Mouse (Mus musculus) myocyte (in vitro differentiated cells): ENCODE data around the gene Gemin2. TPM values are rescaled to one million over a fixed set of nuclear protein-coding genes. Genes with fewer than 3 reads are reported as not detected.

Experiments
- H3K27me3 ChIP-seq: one replicate; pipeline ENCODE4 v1.6.1; 2011; ENCODE audit not compliant: control insufficient read depth, insufficient read depth, insufficient read length
- H3K36me3 ChIP-seq: one replicate; pipeline ENCODE4 v1.6.1; 2011; ENCODE audit not compliant: control insufficient read depth, insufficient read depth
- H3K4me2 ChIP-seq: one replicate; pipeline ENCODE4 v1.6.1; 2011; ENCODE audit warnings: low read depth, control low read depth
- H3K4me3 ChIP-seq: one replicate; pipeline ENCODE4 v1.5.1; 2011; ENCODE audit warnings: mild to moderate bottlenecking, control low read depth, moderate library complexity
- H3K79me2 ChIP-seq: one replicate; pipeline ENCODE4 v1.6.1; 2011; ENCODE audit not compliant: control insufficient read depth, insufficient read depth
- H3ac ChIP-seq: one replicate; pipeline ENCODE4 v1.6.1; 2011; ENCODE audit not compliant: control insufficient read depth, insufficient read length
- CEBPB ChIP-seq: IDR thresholded peaks from 2 replicates; pipeline ENCODE4 v1.6.1; 2011; ENCODE audit warnings: mild to moderate bottlenecking, moderate library complexity; ENCODE audit not compliant: poor library complexity, insufficient read depth, severe bottlenecking
- E2F4 ChIP-seq: IDR thresholded peaks from one replicate; pipeline ENCODE4 v1.6.1; 2011; ENCODE audit warnings: mild to moderate bottlenecking, control low read depth, moderate library complexity; ENCODE audit not compliant: insufficient read depth
- MAX ChIP-seq: IDR thresholded peaks from one replicate; pipeline ENCODE4 v1.6.1; 2011; ENCODE audit warnings: low read depth, mild to moderate bottlenecking, control low read depth
- MYOD1 ChIP-seq, 3 experiments: IDR thresholded peaks; one replicate each; pipeline ENCODE4 v1.6.1; 2011; ENCODE audit warnings: control low read depth in 2 of 3, low read depth in 2 of 3, mild to moderate bottlenecking in 2 of 3, moderate library complexity in 1 of 3; ENCODE audit not compliant: insufficient read length in 2 of 3, control insufficient read depth in 1 of 3
- MYOG ChIP-seq, 3 experiments: IDR thresholded peaks; one replicate each; pipeline ENCODE4 v1.6.1; 2011; ENCODE audit warnings: control low read depth in 2 of 3, low read depth in 2 of 3, mild to moderate bottlenecking in 2 of 3; ENCODE audit not compliant: insufficient read length in 2 of 3, control insufficient read depth in 1 of 3, insufficient read depth in 1 of 3
- POLR2A ChIP-seq: IDR thresholded peaks from one replicate; pipeline ENCODE4 v1.6.1; 2011; ENCODE audit warnings: low read depth, mild to moderate bottlenecking, control low read depth, moderate library complexity; ENCODE audit not compliant: insufficient read length
- POLR2AphosphoS2 ChIP-seq: IDR thresholded peaks from one replicate; pipeline ENCODE4 v1.6.1; 2011; ENCODE audit warnings: low read depth, control low read depth; ENCODE audit not compliant: insufficient read length
- REST ChIP-seq: IDR thresholded peaks from one replicate; pipeline ENCODE4 v1.6.1; 2011; ENCODE audit warnings: mild to moderate bottlenecking, control low read depth, moderate library complexity; ENCODE audit not compliant: insufficient read depth, insufficient read length
- SRF ChIP-seq: IDR thresholded peaks from one replicate; pipeline ENCODE4 v1.6.1; 2011; ENCODE audit warnings: low read depth; ENCODE audit not compliant: control insufficient read depth, insufficient read length
- TCF12 ChIP-seq: IDR thresholded peaks from one replicate; pipeline ENCODE4 v1.6.1; 2011; ENCODE audit warnings: mild to moderate bottlenecking, control low read depth; ENCODE audit not compliant: poor library complexity, insufficient read depth, severe bottlenecking
- TCF3 ChIP-seq: IDR thresholded peaks from one replicate; pipeline ENCODE4 v1.6.1; 2011; ENCODE audit warnings: low read depth, control low read depth; ENCODE audit not compliant: insufficient read length
- USF1 ChIP-seq: IDR thresholded peaks from one replicate; pipeline ENCODE4 v1.6.1; 2011; ENCODE audit warnings: low read depth, mild to moderate bottlenecking, control low read depth, moderate library complexity
- polyA plus RNA-seq: library from polyadenylated mRNA; unstranded; fragments of >200 nt; fragmentation: generic; extraction: Trizol; gene quantifications from one replicate; pipeline ENCODE4 v1.2.1, GENCODE M21; 2012; ENCODE audit warnings: missing spikeins

Gene Gemin2
- polyA plus RNA-seq, 1 experiment = 10.2 TPM

DNA sequence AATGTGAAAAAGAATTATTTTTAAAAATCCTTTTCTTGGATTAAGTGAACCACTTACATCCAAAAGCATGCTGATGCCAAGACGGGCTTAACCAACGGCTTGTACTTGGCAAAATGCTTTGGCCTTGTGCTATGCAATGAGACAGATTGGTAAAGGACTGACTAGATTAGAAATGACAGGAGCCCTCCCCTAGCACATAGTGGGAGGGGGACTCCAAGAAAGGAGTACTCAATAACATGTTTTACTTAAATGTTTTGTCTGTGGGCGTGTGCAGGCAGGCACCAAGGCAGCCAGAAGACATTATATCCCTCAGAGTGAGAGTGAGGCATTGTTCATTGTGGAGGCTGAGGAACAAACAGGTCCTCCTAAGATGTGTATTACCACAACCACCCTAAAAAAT lies 60.9 kb downstream of the Gemin2 start:
- H3K4me3 ChIP-seq = no peak overlapping the region
- H3ac ChIP-seq = no peak overlapping the region
- no peak overlapping the region for H3K4me2 ChIP-seq
- peaks cover 2% of the 10 kb centered on the region for H3K79me2 ChIP-seq
- H3K27me3 ChIP-seq = no peaks in the 10 kb centered on the region
- no peak for TF ChIP-seq CEBPB
- no peak for TF ChIP-seq MYOG (IDR thresholded peaks at IDR 0.05; ENCODE audit: control insufficient read depth in 1 of 3, insufficient read depth in 1 of 3, insufficient read length in 2 of 3, low read depth in 2 of 3)
- TF ChIP-seq SRF = no peak
- no peak for TF ChIP-seq E2F4
- TF ChIP-seq MYOD1 (IDR thresholded peaks at IDR 0.05; ENCODE audit: control insufficient read depth in 1 of 3, insufficient read length in 2 of 3, low read depth in 2 of 3) = no peak
- no peak for TF ChIP-seq TCF3
- no peak for TF ChIP-seq REST
- TF ChIP-seq TCF12 = no peak
- TF ChIP-seq POLR2AphosphoS2 = no peak
- no peak for TF ChIP-seq POLR2A
- TF ChIP-seq MAX = no peak
- no peak for TF ChIP-seq USF1
- peaks cover 50% of the 10 kb centered on the region for H3K36me3 ChIP-seq

DNA sequence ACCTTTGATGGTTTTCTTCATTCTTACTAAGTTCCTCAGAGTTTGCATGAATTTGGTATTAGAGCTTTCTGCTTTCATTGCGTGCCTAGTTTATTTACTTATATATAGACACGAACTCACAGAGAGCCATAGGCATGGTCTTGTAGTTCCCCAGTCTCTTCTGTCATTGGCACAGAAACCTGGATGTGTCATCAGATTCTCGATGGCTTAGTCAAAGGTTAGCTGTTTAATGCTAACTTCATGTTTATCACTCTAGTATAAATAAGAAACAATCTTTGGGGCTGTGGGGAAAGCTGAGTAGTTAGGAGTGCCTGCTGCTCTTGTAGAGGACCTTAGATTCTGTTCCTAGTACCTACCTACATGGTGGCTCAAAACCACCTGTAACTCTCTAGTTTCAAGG lies 63.8 kb downstream of the Gemin2 start:
- H3K36me3 ChIP-seq = peaks cover 22% of the 10 kb centered on the region

DNA sequence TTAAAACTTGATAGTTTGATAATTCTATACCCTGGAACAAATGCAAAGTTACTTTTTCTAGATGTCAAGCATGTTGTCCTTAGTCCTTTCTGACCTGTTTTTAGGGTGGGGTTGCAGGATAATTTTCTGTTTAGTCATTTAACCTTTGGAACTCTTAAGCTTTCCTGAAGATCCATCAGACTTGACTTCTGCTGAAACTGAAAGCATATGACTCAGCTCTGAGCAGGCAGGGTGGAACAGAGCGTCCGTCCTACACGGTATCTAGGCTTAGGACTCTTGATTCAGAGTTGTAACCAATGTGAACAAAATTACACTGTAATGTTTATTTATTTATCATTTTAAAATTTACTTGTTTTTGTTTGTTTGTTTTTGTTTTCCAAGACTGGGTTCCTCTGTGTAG lies 64.7 kb downstream of the Gemin2 start:
- H3ac ChIP-seq = no peak overlapping the region

More for the DNA sequence above, 63.8 kb downstream of the Gemin2 start:
- Histone ChIP-seq H3ac (no peak overlapping the region), H3K27me3 (no peaks in the 10 kb centered on the region), H3K4me3 (no peak overlapping the region), H3K79me2 (no peaks in the 10 kb centered on the region), H3K4me2 (no peak overlapping the region)
- TF ChIP-seq MAX (no peak), TCF12 (no peak), USF1 (no peak), MYOD1 (IDR thresholded peaks at IDR 0.05; ENCODE audit: control insufficient read depth in 1 of 3, insufficient read length in 2 of 3, low read depth in 2 of 3) (no peak), POLR2AphosphoS2 (no peak), E2F4 (no peak), CEBPB (no peak), POLR2A (no peak), TCF3 (no peak), MYOG (IDR thresholded peaks at IDR 0.05; ENCODE audit: control insufficient read depth in 1 of 3, insufficient read depth in 1 of 3, insufficient read length in 2 of 3, low read depth in 2 of 3) (no peak)

More for the DNA sequence above, 64.7 kb downstream of the Gemin2 start:
- Histone ChIP-seq H3K4me2 (no peak overlapping the region), H3K4me3 (no peak overlapping the region), H3K79me2 (no peaks in the 10 kb centered on the region), H3K27me3 (no peaks in the 10 kb centered on the region), H3K36me3 (peaks cover 13% of the 10 kb centered on the region)
- TF ChIP-seq MYOD1 (IDR thresholded peaks at IDR 0.05; ENCODE audit: control insufficient read depth in 1 of 3, insufficient read length in 2 of 3, low read depth in 2 of 3) = no peak
- no peak for TF ChIP-seq POLR2AphosphoS2
- no peak for TF ChIP-seq TCF12

Other genes starting within 250 kb of the Gemin2 start
- 24.6 TPM for gene Sec23a, start 1.4 kb upstream of the Gemin2 start, polyA plus RNA-seq
- 52.0 TPM for gene Trappc6b, start 48.1 kb downstream of the Gemin2 start, polyA plus RNA-seq
- gene Pnn, start 53.5 kb downstream of the Gemin2 start, polyA plus RNA-seq = 7.6 TPM
- 22.6 TPM for gene Mia2, start 82.4 kb downstream of the Gemin2 start, polyA plus RNA-seq
- 2.7 TPM for gene Fbxo33, start 206.3 kb downstream of the Gemin2 start, polyA plus RNA-seq